8 mouse cellular contexts compared by ENCODE assay signal in genomic region chr3:103809799-103810150, GRCm38 (mm10). TPM values are rescaled to one million over a fixed set of nuclear protein-coding genes. Genes with fewer than 3 reads are reported as not detected.
A peak's percentile ranks its signal among the peaks of the same experiment; 100 is the strongest.
DNase-seq lines count a peak whose midpoint lies in the region; ATAC-seq and TF ChIP-seq lines count a peak whose summit lies in the region.

No protein-coding gene starts in this region.

- H3K9me3 ChIP-seq in embryonic facial prominence, embryonic 15.5 days (replicated peaks) = no peaks in the 10 kb centered on the region
- no peaks in the 10 kb centered on the region for H3K9me3 ChIP-seq in limb, embryonic 11.5 days (ENCODE audit: control insufficient read depth, low read length)
- H3K9me3 ChIP-seq in neural tube, embryonic 15.5 days (replicated peaks) = no peaks in the 10 kb centered on the region

- peak overlapping the region; percentile 94 for H3K27ac ChIP-seq in embryonic facial prominence, embryonic 15.5 days (replicated peaks)
- H3K27ac ChIP-seq in limb, embryonic 11.5 days (replicated peaks; ENCODE audit: low read depth, low read length) = peak overlapping the region; percentile 63; the same call in 1 of the 2 replicates
- peak overlapping the region; percentile 92 for H3K27ac ChIP-seq in neural tube, embryonic 15.5 days (replicated peaks)

- H3K4me2 ChIP-seq in embryonic facial prominence, embryonic 15.5 days (replicated peaks) = peak overlapping the region; percentile 59
- peak overlapping the region; percentile 81 for H3K4me2 ChIP-seq in limb, embryonic 11.5 days (ENCODE audit: low read depth, severe bottlenecking)
- H3K4me2 ChIP-seq in neural tube, embryonic 15.5 days = peak overlapping the region; percentile 75

- no peak; the same call in 1 of the 2 replicates for TF ChIP-seq POLR2A in lung, adult 2 months (IDR thresholded peaks at IDR 0.05; ENCODE audit: borderline replicate concordance, extremely low read depth, low read depth, low read length)

- no peaks in the 10 kb centered on the region for H3K27me3 ChIP-seq in embryonic facial prominence, embryonic 15.5 days
- H3K27me3 ChIP-seq in limb, embryonic 11.5 days (ENCODE audit: control insufficient read depth, insufficient read depth, low read length) = no peaks in the 10 kb centered on the region
- no peaks in the 10 kb centered on the region for H3K27me3 ChIP-seq in neural tube, embryonic 15.5 days (replicated peaks)

- H3K9ac ChIP-seq in embryonic facial prominence, embryonic 15.5 days = peak overlapping the region; percentile 77
- H3K9ac ChIP-seq in limb, embryonic 11.5 days (ENCODE audit: low read length) = peak overlapping the region; percentile 83
- H3K9ac ChIP-seq in neural tube, embryonic 15.5 days (replicated peaks) = peak overlapping the region; percentile 80

- peak overlapping the region; percentile 79 for H3K4me3 ChIP-seq in lung, adult 2 months (replicated peaks; ENCODE audit: extremely low read depth, low read depth, low read length)
- peak overlapping the region; percentile 80 for H3K4me3 ChIP-seq in embryonic facial prominence, embryonic 15.5 days (replicated peaks)
- H3K4me3 ChIP-seq in limb, embryonic 11.5 days (ENCODE audit: low read depth, low read length) = peak overlapping the region; percentile 79
- H3K4me3 ChIP-seq in neural tube, embryonic 15.5 days (replicated peaks) = peak overlapping the region; percentile 58

- DNase-seq in lung, adult 2 months = no peak
- no peak for DNase-seq in lung, postnatal 10 days
- no peak for DNase-seq in limb, embryonic 11.5 days (ENCODE audit: low spot score)
- DNase-seq in right cerebral cortex, adult 18-20 months = no peak
- no peak for DNase-seq in urinary bladder, postnatal 14 days (ENCODE audit: low spot score)
- no peak for DNase-seq in frontal cortex, postnatal 14 days (ENCODE audit: low spot score in 2 of 2)

- no peaks in the 10 kb centered on the region; the same call in 1 of the 2 replicates for H3K4me1 ChIP-seq in lung, adult 2 months (ENCODE audit: control insufficient read depth, insufficient read depth, low read length)
- H3K4me1 ChIP-seq in embryonic facial prominence, embryonic 15.5 days = peaks cover 18% of the 10 kb centered on the region
- H3K4me1 ChIP-seq in limb, embryonic 11.5 days (ENCODE audit: control insufficient read depth, insufficient read depth, low read length) = no peaks in the 10 kb centered on the region
- peaks cover 20% of the 10 kb centered on the region for H3K4me1 ChIP-seq in neural tube, embryonic 15.5 days

- peaks cover 21% of the 10 kb centered on the region for H3K36me3 ChIP-seq in embryonic facial prominence, embryonic 15.5 days
- H3K36me3 ChIP-seq in limb, embryonic 11.5 days (ENCODE audit: control insufficient read depth, insufficient read depth, low read length) = no peaks in the 10 kb centered on the region; the same call in 1 of the 2 replicates
- peaks cover 12% of the 10 kb centered on the region for H3K36me3 ChIP-seq in neural tube, embryonic 15.5 days

- no peak for TF ChIP-seq CTCF in lung, adult 2 months (IDR thresholded peaks at IDR 0.05; ENCODE audit: insufficient read depth, low read length)

- WGBS in lung, adult 2 months = under 1% methylated on average over 14 of the region's 14 CpGs
- WGBS in embryonic facial prominence, embryonic 15.5 days = 3% methylated on average over 14 of the region's 14 CpGs
- WGBS in limb, embryonic 11.5 days = 2% methylated on average over 14 of the region's 14 CpGs
- WGBS in neural tube, embryonic 15.5 days = 3% methylated on average over 14 of the region's 14 CpGs

- no peak for ATAC-seq in embryonic facial prominence, embryonic 15.5 days (ENCODE audit: insufficient number of reproducible peaks, low FRiP score, low TSS enrichment, low read depth)
- ATAC-seq in limb, embryonic 11.5 days (ENCODE audit: insufficient number of reproducible peaks, low FRiP score, low TSS enrichment, low read depth) = 0 out of 2 replicates have a peak, but pooled peaks have one; percentile 31
- peak; percentile 77 for ATAC-seq in neural tube, embryonic 15.5 days (ENCODE audit: low FRiP score)

RNA-seq across cellular contexts. Expression of gene Gm43064, which starts 0.4 kb away (rescaled TPM):
- polyA plus RNA-seq in lung, adult 2 months (2012; rRNA removed) = 0.14 TPM in 1 of 2 replicates, not detected in the other
- 0.84 and 1.1 TPM in 2 replicates for polyA plus RNA-seq in embryonic facial prominence, embryonic 15.5 days (2015; fragmentation: Nextera tagmentation; extraction: Ambion mirVana)
- polyA plus RNA-seq in limb, embryonic 11.5 days (2014; fragmentation: Nextera tagmentation; extraction: Ambion mirVana) = 0.08 TPM in 1 of 2 replicates, not detected in the other
- polyA plus RNA-seq in neural tube, embryonic 15.5 days (2015; fragmentation: Nextera tagmentation; extraction: Ambion mirVana) = 0.10 TPM in 1 of 2 replicates, not detected in the other

RNA-seq across cellular contexts. Expression of gene Ap4b1, which starts 0.5 kb away (rescaled TPM):
- polyA plus RNA-seq in lung, adult 2 months (2012; rRNA removed) = 8.2 and 12.1 TPM in 2 replicates
- polyA plus RNA-seq in embryonic facial prominence, embryonic 15.5 days (2015; fragmentation: Nextera tagmentation; extraction: Ambion mirVana) = 22.2 and 23.4 TPM in 2 replicates
- 22.8 and 25.5 TPM in 2 replicates for polyA plus RNA-seq in limb, embryonic 11.5 days (2014; fragmentation: Nextera tagmentation; extraction: Ambion mirVana)
- 21.9 and 24.6 TPM in 2 replicates for polyA plus RNA-seq in neural tube, embryonic 15.5 days (2015; fragmentation: Nextera tagmentation; extraction: Ambion mirVana)

RNA-seq across cellular contexts. Expression of gene Dclre1b, which starts 0.5 kb away (rescaled TPM):
- 13.5 and 14.0 TPM in 2 replicates for polyA plus RNA-seq in lung, adult 2 months (2012; rRNA removed)
- polyA plus RNA-seq in embryonic facial prominence, embryonic 15.5 days (2015; fragmentation: Nextera tagmentation; extraction: Ambion mirVana) = 26.8 and 27.3 TPM in 2 replicates
- polyA plus RNA-seq in limb, embryonic 11.5 days (2014; fragmentation: Nextera tagmentation; extraction: Ambion mirVana) = 39.7 and 40.2 TPM in 2 replicates
- 18.5 and 20.6 TPM in 2 replicates for polyA plus RNA-seq in neural tube, embryonic 15.5 days (2015; fragmentation: Nextera tagmentation; extraction: Ambion mirVana)

RNA-seq across cellular contexts. Expression of gene Hipk1, which starts 18.4 kb away (rescaled TPM):
- polyA plus RNA-seq in lung, adult 2 months (2012; rRNA removed) = 105 and 143 TPM in 2 replicates
- polyA plus RNA-seq in embryonic facial prominence, embryonic 15.5 days (2015; fragmentation: Nextera tagmentation; extraction: Ambion mirVana) = 12.4 TPM in 2 replicates
- polyA plus RNA-seq in limb, embryonic 11.5 days (2014; fragmentation: Nextera tagmentation; extraction: Ambion mirVana) = 13.0 and 13.4 TPM in 2 replicates
- 8.6 and 10.2 TPM in 2 replicates for polyA plus RNA-seq in neural tube, embryonic 15.5 days (2015; fragmentation: Nextera tagmentation; extraction: Ambion mirVana)

RNA-seq across cellular contexts. Expression of gene Bcl2l15, which starts 22.6 kb away (rescaled TPM):
- not detected in 2 replicates for polyA plus RNA-seq in lung, adult 2 months (2012; rRNA removed)
- 0.18 TPM in 1 of 2 replicates, not detected in the other for polyA plus RNA-seq in embryonic facial prominence, embryonic 15.5 days (2015; fragmentation: Nextera tagmentation; extraction: Ambion mirVana)
- polyA plus RNA-seq in limb, embryonic 11.5 days (2014; fragmentation: Nextera tagmentation; extraction: Ambion mirVana) = 0.35 TPM in 1 of 2 replicates, not detected in the other
- 0.26 and 0.33 TPM in 2 replicates for polyA plus RNA-seq in neural tube, embryonic 15.5 days (2015; fragmentation: Nextera tagmentation; extraction: Ambion mirVana)
